Mouse (Mus musculus) kidney, postnatal 10 days (tissue): ENCODE results near the gene Tubb4b.

ENCODE experiments used
- DNase-seq: peaks from one replicate; pipeline ENCODE4 v3.0.0; 2021; ENCODE audit warnings: mixed read lengths

Tubb4b gene

DNA sequence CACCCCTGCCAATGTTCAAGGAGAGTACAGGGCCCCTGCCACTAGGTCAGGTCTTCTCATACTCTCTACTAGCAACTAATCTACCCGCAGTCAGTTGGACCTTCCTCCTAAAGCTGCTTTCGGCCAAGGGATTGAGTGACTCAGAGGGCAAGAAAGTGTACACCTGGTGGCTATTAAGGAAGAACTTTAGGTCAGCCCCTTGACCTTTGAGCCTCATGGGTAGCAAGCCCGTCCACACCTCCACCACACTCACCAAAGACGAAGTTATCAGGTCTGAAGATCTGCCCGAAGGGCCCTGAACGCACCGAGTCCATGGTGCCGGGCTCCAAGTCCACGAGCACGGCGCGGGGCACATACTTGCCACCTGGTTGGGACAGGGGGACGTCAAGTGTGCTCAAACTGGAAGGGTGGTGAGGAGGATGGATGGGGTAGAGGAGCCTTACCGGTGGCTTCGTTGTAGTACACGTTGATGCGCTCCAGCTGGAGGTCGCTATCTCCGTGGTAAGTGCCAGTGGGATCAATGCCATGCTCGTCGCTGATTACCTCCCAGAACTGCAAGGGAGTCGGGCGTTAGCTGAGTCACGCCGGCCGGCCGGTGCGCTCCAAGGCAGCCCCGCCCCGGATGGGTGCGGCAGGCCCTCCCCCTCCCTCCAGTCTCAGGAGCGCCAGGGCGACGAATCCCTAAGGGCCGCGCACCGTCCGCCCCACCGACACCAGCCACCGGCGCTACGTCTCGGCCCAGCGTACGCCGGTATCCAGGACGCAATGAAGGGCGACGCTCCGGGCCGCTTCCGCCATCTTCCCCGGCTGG is 616 bp downstream of the Tubb4b start:
- peak; percentile 87 for DNase-seq

DNA sequence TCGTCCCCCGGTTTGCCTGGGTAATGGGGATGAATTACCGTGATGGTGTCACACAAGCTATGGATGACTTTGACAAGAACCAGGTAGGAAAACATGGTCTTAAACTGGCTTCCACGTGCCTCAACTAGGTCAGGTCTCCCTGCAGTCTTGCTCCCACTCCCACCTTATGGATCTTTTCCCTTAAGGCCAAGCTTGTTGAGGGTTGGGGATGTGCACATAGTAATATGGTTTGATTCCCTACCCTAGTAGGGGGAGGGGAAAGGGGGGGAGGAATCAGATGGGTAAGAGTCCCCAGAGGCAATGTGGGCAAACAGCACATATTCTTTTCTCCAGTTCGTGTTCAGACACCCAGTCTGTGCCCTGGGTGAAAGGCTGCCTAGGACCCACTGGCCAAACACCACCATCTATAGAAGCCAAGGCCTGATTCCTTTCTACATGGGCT is 3.1 kb downstream of the Tubb4b start:
- no peak for DNase-seq

DNA sequence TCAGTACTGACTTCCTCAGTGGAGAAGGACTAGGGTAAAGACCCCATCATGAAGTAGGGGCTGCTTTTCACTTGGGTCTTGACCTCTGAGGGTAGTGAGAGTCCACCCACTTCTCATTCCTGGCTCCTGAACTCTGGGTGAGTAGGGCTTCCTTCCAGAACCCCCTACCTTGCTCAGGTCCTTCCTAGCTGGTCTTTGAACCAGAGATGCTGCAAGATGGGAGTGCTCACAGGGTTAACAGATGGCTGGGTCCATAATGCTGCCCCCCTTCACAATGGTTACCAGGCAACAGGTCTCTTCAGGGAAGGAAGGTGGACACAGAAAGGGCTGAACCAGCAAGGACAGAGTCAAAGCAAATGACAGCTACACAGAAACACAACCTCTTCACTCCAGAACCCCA is 6.1 kb downstream of the Tubb4b start, which contains the start of gene Fam166a:
Gene Fam166a, plus strand, starts transcription at position 301 of the 400 bp plus-strand sequence.
- DNase-seq: no peak

DNA sequence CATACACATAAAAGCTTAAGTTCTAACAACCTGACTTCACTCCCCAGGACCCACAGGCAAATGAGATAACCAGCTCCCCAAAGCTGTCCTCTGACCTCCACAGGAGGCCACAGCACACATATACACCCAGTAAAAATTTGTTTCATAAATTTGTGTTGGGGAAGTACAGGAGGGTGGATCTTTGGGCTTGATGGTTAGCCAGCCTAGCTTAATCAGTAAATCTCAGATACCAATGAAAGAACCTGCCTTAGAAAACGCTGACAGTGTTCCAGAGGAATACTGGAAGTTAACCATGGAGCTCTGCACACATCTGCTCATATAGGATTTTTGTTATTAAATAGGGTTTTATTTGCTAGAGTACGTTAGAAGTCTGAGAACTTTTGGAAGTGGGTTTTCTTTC is 6.8 kb downstream of the Tubb4b start:
- no peak for DNase-seq

DNA sequence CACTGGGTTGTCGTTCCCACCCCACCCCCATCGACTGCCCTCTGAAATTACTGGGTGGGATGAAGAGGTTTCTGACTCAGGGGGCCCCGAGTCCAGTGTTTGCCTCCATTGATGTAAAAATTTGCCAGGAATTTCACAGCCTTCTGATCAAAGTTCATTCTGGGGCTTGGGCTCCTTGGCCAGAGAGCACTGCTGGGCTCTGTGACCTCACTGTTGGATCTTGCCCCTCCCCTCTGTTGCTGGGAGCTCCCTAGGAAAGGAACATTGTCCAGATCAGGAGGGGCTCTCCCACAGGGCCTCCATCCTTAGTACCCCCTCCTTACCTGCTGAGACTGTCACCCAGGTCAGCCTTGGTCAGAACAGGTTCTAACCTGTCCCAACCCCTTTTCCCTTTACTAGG is 10.1 kb downstream of the Tubb4b start, which contains the start of gene Stpg3:
Gene Stpg3, minus strand, starts transcription at position 194 of the 400 bp plus-strand sequence.
- DNase-seq: peak; percentile 56

DNA sequence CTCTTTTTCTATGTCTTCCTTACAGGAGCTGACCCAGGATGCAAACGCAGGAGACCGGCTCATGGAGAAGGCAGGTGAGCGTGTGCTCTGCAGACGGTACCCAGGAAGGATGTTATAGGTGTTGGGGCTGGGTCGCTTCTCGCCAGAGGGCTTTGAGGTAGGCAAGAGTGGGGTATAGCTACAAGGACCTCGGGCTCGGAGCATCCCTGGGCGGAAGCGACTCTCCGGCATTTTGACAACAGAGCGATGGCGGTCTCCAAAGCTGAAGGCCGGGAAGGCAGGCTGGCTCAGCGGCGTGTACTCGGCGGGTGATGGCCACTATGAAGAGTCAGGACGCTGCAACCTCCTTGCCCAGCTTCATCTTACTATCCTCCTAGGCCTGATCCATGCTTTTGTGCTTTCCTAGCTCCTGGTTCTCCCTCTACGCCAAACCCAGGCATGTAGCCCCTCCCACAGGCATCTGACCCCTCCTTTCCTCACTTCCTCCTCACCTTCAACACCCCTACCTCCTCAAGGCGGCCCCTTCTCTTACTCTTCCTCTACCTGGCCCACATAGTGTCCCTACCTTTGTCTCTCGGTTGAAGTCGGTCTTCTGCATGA is 11.1 kb downstream of the Tubb4b start:
- no peak for DNase-seq

DNA sequence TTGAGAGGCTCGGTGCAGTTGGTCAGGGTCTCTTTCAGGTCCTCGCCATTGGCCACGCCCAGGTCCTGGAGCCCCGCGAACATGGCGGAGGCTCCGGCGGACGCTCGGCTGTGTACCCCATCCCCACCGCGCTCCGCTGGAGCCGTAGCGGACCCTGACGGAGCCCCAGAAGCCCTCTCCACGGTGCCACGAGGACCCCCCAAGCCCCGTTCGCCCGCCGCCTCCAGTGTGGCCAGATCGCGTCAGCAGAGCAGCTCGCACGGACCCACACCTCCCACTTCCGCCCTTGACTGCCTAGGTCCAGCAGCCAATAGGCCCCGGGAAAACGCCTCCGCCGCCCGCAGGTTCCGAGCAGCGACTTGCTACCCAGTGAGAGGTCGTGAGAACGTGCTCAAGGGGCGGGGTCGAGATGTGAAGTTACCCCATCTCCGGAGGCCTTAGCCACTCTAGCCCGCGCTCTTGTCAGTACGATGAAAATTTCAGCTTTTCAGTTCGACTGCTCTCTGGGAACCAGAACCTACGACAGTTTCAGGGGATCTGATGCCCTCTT is 13.3 kb downstream of the Tubb4b start, which contains the start of gene Nelfb:
Gene Nelfb, minus strand, starts transcription at position 369 of the 550 bp plus-strand sequence.
- peak; percentile 94 for DNase-seq

DNA sequence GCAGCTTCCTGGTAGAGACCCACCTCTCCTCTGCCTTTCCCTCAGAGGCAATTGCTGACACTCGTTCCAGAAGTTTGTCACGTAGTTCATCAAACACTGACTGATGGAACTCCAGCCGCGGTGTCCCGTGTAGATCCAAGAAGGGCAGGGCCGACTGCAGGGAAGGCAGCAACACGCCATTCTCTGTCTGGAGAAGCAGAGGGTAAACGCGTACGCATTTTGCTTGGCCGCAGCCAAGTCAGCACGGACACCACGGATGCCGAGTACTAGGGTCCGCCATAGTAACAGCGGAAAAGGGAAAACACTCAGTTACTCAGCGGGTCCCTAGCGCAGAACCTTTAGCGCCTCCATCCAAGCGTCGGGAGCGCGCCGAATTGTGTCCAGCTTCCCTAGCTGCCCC is 13.8 kb downstream of the Tubb4b start:
- DNase-seq: no peak

DNA sequence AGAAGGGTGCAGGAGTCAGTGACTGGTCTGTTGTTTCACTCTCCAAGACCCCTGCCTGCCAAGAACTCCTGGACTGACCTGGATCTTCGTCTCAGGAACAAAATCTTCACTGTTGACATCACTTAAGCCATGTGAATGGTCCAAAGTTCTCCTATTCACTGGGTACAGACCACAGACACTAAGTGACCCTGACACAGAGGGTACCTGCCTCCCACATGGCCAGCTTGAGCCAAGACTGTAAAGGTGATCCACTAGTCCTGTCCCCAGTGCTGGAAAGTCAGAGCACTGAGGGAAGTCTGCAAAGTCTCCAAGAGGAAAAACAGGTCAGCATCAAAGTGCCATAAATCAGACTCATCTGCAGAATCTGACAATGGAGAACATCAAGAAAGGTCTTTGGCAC is 16.9 kb downstream of the Tubb4b start:
- DNase-seq: no peak

DNA sequence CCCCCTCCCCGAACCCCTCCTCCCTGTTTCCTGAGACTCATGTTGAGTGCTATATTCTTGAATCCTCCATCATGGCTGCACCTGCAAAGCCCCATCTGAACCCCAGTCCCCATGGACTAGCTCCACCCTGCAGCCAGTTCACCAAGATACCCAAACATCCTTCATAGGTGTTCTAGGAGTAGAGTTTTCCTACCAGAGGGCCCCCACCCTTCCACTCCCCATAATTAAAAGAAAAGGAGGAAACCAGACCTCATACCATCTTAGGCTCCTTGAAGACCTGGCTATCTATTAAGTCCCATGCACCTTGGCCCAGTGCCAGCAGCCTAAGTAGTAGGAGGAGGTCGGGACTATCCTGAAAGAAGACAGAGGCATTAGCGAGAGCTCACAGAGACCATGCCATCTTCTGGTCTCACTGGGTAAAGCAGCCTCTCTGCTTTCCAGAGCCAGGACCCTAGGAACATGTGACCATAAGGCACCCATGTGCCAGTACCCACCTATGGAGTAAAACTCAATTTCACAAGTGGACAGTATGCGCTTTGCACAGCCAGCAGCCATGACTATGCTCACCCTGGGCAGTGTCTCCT is 20.8 kb downstream of the Tubb4b start:
- DNase-seq: peak; percentile 66

DNA sequence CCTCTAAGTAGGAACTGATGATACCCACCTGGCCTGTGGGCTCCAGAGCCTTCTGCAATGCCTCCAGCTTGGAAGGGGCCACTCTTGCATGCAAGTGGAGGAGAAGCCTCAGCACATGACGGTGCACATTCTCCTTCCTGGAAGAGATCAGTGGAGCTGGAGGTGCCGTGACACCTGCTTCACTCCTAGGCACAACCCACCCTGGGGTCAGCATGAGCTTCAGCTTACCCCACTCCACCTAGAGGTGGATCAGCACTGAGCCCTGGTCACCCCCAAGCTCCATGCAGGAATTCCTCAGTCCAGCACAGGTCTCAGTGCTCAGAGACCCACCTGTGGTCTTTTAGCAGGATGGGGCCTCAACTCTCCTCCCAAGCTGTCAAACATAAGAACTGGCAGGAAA is 23.9 kb downstream of the Tubb4b start:
- DNase-seq: no peak

DNA sequence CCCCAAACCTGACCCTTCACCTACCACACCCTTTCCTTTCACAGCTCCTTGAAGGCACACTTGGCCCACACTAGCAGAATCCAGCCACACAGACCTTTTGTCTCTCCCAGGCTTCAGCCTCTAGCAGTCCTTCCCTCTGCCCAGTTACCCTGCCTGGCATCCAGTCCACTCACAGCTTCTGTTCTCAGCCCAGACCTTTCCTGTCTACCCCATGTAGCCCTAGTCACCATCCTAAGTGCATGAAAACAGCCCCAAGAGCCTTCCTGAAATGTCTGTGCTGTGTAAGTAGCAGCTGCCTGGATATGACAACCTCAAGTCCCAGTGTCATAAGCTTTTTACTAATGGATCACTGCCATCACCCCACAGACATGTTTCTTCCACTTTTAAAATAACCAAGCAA is 26.6 kb downstream of the Tubb4b start:
- DNase-seq: no peak

DNA sequence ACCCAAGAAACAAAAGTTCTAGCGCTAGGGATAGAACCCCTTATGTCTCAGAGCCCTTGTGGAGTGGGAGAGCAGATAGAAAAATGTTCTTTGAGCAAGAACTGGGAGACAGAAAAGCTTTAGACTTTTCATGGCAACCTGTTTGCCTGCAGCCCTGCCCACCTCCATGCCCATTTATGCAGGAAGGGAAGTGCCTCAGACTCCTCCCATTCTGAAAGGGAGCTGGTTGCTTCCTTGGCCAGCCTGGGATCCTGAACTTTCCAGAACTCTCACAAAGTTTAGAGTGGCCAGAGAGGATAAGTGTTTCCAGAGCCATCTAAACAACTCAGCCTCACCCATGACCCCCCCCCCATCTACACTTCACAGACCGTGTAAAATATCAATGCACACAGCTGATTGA is 27.3 kb downstream of the Tubb4b start:
- DNase-seq: no peak

DNA sequence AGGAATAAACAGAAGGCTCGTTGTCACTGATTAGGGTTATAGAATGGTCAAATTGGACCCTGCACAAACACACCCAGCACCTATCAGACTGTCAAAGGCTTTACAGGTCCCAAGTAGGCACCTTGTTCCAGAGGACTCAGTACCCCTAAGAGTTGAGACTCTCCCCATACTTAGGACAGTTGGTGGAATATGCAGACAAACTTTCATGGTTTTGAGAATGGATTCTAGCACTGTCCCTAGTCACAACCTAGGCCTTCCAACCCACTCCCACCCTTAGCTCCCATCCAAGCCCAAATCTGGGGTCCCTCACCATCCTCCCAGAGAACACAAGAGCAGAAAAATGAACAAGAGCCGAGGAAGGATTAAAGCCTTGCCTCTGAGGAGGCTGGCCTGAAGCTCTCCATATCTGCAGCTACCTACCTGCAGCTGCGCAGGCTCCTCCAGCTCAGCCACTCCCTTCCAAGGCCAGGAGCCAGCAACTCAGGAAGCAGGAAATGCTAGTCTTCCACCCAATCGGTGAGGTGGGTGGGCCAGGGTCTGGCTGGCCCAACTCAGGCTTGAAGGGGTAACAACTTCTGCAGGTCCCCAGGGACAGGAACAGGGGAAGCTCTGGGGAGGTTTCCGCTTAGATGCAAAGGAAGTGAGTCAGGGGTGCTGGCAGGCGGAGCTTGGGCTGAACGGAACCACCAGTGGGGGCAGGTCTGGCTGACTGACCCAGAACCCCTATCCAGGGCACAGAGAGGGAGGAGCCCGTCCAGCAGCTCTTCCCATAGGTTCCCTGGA is 28.1 kb downstream of the Tubb4b start, which contains the start of gene Tor4a:
Gene Tor4a, minus strand, starts transcription at position 715 of the 783 bp plus-strand sequence.
- DNase-seq: peak; percentile 88

DNA sequence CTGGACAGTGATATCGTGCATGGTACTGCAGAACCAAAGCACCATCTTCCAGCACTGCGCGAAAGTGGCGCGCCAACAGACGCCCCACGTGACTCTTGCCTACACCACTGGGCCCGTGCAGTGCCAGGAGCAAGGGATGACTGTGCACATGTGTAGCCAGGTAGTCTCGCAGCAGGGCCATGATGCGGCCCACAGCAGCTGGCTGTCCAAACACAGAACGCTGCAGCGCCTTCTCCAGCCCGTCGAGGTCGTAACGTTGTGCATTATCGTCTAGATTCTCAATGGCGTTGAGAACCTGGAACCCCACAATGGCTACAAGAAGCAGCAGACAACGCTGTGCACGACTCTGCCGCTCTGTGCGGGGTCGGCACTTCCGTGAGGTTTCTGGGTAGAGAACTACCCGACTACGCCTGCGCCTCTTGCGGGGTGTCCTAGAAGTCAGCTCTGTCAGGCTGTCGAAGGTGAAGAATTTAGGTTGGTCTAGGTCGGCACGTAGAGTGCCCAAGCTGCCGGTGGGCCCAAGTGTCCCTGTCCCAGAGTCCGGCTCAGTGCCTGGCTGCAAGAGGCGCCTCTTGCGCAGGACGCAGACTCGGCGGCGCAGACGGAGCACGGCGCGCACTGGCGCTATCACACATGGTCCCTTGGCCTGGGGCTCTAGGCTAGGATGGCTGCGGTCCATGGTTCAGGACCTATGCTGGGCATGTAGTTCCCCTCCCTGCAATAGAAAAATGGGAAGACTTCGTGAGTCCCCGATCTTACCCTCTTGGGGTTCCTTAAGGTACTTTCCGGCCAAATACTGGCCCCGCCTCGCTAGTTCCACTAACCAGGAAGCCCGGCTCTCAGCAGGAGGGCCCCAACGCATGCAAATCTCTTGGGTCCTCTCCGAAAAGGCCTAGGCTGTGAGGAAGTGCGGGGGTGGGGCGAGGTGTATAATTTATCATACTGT is 29.0 kb downstream of the Tubb4b start:
- DNase-seq: peak; percentile 85

DNA sequence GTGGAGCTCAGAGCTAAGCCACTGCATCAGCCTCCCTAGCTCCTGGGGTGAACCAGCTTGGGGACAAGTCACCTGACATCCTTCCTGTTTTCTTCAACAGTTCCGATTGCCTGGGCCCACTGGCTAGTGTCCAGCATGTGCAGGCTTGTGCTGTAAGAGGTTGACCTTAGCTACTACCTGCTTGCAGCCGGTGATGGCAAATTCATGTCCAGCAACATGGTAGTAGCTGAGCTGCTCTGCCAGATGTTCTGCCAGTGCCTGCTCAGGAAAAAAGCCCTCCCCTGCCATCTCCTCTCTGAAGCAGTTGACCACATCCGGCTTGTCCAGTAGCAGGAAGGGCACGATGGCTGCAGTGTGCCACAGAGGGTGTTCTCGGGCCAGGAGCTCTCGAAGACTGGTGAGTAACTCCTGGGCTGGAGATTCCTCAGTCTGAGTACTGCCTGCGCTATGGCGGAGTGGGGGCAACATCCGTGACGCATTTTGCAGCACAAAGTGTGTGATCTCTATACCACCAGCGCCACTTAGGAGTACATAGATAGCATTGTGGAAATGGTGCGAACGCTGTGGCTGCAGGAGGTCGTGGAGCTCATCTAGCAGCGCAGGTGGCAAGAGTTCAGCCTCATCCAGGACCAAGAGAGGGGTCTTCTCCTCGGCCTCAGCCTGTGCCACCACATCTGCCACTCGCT is 29.9 kb downstream of the Tubb4b start:
- peak; percentile 36 for DNase-seq

DNA sequence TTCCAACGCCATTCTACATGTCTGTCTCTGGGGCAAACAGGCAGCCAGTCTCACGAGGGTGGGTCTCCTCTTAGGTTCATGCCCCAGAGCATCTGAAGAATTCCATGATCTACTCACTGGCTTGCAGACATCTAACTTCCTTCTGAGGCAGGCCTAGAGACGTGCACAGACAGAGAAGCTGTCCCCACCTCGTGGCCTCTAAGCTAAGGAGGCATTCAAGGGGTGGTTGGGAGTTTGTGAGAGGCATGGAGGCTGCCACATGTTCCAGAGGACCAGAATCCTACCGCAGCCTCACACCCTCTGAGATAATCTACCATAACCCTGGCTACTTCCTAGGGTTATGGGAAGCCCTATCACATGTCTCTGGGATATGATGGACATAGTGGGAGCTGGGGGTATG is 30.5 kb downstream of the Tubb4b start:
- DNase-seq: no peak

DNA sequence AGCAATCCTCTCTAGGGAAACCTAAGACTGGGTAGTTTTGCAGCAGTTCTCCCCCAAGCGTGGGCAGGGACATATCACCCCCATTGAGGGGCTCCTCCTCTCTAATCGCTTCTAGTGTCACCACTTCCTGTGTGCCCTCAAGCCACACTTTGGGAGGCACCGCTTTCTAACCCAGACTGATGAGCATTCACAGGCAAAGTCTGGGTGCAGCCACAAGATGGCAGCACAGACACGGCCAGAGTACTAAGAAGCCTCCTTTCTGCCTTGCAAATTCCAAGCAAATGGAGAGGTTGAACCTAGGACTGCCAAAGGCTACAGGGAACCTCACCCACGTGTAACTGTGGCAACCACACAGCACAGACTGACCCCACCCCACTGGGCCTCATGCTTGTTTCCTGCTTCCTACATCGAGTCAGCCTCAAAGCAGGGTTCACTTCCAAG is 31.2 kb downstream of the Tubb4b start:
- peak; percentile 90 for DNase-seq

DNA sequence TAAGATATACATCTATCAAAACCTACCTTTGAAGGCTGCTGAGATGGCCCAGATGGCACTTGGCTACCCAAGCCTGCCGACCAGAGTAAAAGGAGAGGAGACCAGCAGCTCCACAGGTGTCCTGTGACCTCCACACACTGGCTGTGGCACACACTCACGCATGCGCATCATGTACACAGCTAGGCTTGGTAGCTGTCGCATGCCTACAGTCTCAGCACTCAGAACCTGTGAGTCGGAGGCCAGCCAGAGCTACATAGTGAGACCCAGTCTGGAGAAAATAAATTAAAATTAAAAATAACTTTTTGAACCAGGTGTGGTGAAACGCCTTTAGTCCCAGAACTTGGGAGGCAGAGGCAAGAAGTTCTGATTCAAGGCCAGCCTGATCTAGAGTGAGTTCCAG is 36.7 kb downstream of the Tubb4b start:
- no peak for DNase-seq

DNA sequence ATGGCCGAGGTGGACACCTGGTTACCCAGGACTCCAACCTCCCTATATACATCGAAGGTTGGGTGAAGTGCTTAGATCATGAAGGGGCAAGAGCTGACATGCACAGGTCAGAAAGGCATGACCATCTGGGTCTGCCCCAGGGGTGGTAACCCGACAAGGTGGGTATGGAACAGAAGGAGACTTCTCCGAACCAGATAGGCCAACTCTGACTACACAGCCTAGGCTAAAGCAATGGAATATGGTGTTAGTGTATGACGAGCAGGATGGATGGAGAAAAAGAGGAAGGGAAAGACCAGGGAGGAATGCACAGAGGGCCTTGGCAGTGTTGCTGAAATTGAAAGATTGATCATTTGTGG is 37.9 kb downstream of the Tubb4b start:
- no peak for DNase-seq
